Mouse (Mus musculus) heart, embryonic 10.5 days (tissue): ENCODE data around the gene Camkk2. TPM values are rescaled to one million over a fixed set of nuclear protein-coding genes. Genes with fewer than 3 reads are reported as not detected.

Source experiments
- DNase-seq: peaks from one replicate; pipeline ENCODE4 v3.0.0-alpha.2; 2017; ENCODE audit warnings: low spot score
- H3K27ac ChIP-seq: fragments of 300-500 bp; sonication (generic); 2 replicates; pipeline ENCODE4 v1.5.1; 2016; ENCODE audit warnings: mild to moderate bottlenecking
- H3K27me3 ChIP-seq: fragments of 300-500 bp; sonication (generic); 2 replicates; pipeline ENCODE4 v1.6.1; 2016; ENCODE audit warnings: mild to moderate bottlenecking; ENCODE audit not compliant: poor library complexity, insufficient read depth, severe bottlenecking
- H3K36me3 ChIP-seq: fragments of 300-500 bp; sonication (generic); 2 replicates; pipeline ENCODE4 v1.6.1; 2016; ENCODE audit warnings: mild to moderate bottlenecking, moderate library complexity
- H3K4me1 ChIP-seq: fragments of 300-500 bp; sonication (generic); 2 replicates; pipeline ENCODE4 v1.6.1; 2016; ENCODE audit warnings: mild to moderate bottlenecking
- H3K4me3 ChIP-seq: fragments of 300-500 bp; sonication (generic); 2 replicates; pipeline ENCODE4 v1.5.1; 2016; ENCODE audit warnings: mild to moderate bottlenecking, moderate library complexity
- H3K9me3 ChIP-seq: fragments of 300-500 bp; sonication (generic); 2 replicates; pipeline ENCODE4 v1.6.1; 2016; ENCODE audit warnings: mild to moderate bottlenecking, moderate library complexity
- WGBS: fragments of 180-500 bp; shearing (Covaris S2); methylation state at CpG from one replicate; pipeline ENCODE4 v1.1.7; 2016; 5-methylcytosine and 5-hydroxymethylcytosine counted together
- polyA plus RNA-seq: library from polyadenylated mRNA; unstranded; fragments of >200 nt; fragmentation: Nextera tagmentation; extraction: Ambion mirVana; gene quantifications from 2 replicates; pipeline ENCODE4 v1.2.1, GENCODE M21; 2016

The Camkk2 gene
- polyA plus RNA-seq, 1 experiment from 2014 or later: 21.3 TPM

- H3K4me1 ChIP-seq: peaks cover 6% of the 10 kb centered on the region
- H3K4me3 ChIP-seq: no peak overlapping the region
- H3K9me3 ChIP-seq: no peaks in the 10 kb centered on the region
- 86% methylated on average over 6 of the region's 6 CpGs for WGBS
- no peak for DNase-seq
- peaks cover 46% of the 10 kb centered on the region for H3K36me3 ChIP-seq
- no peak overlapping the region for H3K27ac ChIP-seq
- H3K27me3 ChIP-seq: no peaks in the 10 kb centered on the region
Measured at GRCm38 (mm10) chr5:122756144-122756543, 23.1 kb downstream of the Camkk2 start.

- no peak for DNase-seq
- Histone ChIP-seq H3K4me1 (peaks cover under 1% of the 10 kb centered on the region), H3K4me3 (no peak overlapping the region), H3K27ac (no peak overlapping the region), H3K27me3 (no peaks in the 10 kb centered on the region), H3K36me3 (peaks cover 48% of the 10 kb centered on the region), H3K9me3 (no peaks in the 10 kb centered on the region)
- 93% methylated on average over 4 of the region's 4 CpGs for WGBS
Measured at GRCm38 (mm10) chr5:122755620-122756019, 23.6 kb downstream of the Camkk2 start.

GRCm38 (mm10) chr5:122754477-122754876 lies 24.7 kb downstream of the Camkk2 start:
- Histone ChIP-seq H3K4me1 (no peaks in the 10 kb centered on the region), H3K9me3 (no peaks in the 10 kb centered on the region), H3K27me3 (no peaks in the 10 kb centered on the region), H3K36me3 (peaks cover 48% of the 10 kb centered on the region), H3K4me3 (no peak overlapping the region), H3K27ac (no peak overlapping the region)
- no peak for DNase-seq
- 86% methylated on average over 16 of the region's 16 CpGs for WGBS

GRCm38 (mm10) chr5:122747950-122748349 lies 31.3 kb downstream of the Camkk2 start:
- peaks cover 52% of the 10 kb centered on the region for H3K36me3 ChIP-seq
- 70% methylated on average over 7 of the region's 7 CpGs for WGBS

GRCm38 (mm10) chr5:122743880-122744422 lies 35.3 kb downstream of the Camkk2 start:
- Histone ChIP-seq H3K36me3 (peaks cover 68% of the 10 kb centered on the region), H3K9me3 (no peaks in the 10 kb centered on the region), H3K4me3 (no peak overlapping the region), H3K4me1 (no peaks in the 10 kb centered on the region), H3K27me3 (no peaks in the 10 kb centered on the region), H3K27ac (no peak overlapping the region)
- 79% methylated on average over 13 of the region's 13 CpGs for WGBS
- DNase-seq: no peak

More at GRCm38 (mm10) chr5:122747950-122748349, 31.3 kb downstream of the Camkk2 start:
- Histone ChIP-seq H3K27ac (no peak overlapping the region), H3K4me1 (no peaks in the 10 kb centered on the region), H3K9me3 (no peaks in the 10 kb centered on the region), H3K4me3 (no peak overlapping the region), H3K27me3 (no peaks in the 10 kb centered on the region)
- no peak for DNase-seq

- no peak overlapping the region for H3K4me3 ChIP-seq
- H3K9me3 ChIP-seq: no peaks in the 10 kb centered on the region
- 89% methylated on average over 15 of the region's 15 CpGs for WGBS
- no peak overlapping the region; the same call in 1 of the 2 replicates for H3K27ac ChIP-seq
- H3K27me3 ChIP-seq: no peaks in the 10 kb centered on the region
- no peak for DNase-seq
- peaks cover 23% of the 10 kb centered on the region for H3K4me1 ChIP-seq
- H3K36me3 ChIP-seq: peaks cover 26% of the 10 kb centered on the region
Measured at GRCm38 (mm10) chr5:122736761-122737160, 42.4 kb downstream of the Camkk2 start.

- Histone ChIP-seq H3K27me3 (no peaks in the 10 kb centered on the region), H3K4me3 (no peak overlapping the region), H3K4me1 (peaks cover 32% of the 10 kb centered on the region), H3K9me3 (no peaks in the 10 kb centered on the region), H3K27ac (no peak overlapping the region), H3K36me3 (peaks cover 18% of the 10 kb centered on the region)
- DNase-seq: no peak
- WGBS: 90% methylated on average over 7 of the region's 7 CpGs
Measured at GRCm38 (mm10) chr5:122735853-122736252, 43.4 kb downstream of the Camkk2 start.

DNA sequence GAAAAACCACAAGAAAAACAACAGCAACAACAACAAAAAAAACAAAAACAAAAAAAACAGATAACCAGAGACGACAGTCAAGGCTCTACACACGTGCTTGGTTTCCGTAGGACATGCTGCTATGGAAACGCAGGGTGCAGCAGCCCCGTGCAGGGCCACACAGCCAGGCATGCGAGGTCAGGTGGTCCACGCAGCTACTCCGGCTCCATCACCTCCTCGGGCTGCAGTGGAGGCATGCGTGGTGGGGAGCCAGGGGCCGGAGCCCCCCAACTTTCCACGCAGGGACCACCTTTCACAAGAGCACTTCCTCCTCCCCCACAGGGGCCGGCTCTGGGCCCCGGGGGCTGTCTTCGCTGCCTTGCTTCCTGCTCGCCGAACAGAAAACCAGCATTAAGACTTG lies 45.3 kb downstream of the Camkk2 start:
- Histone ChIP-seq H3K9me3 (no peaks in the 10 kb centered on the region), H3K27me3 (no peaks in the 10 kb centered on the region), H3K27ac (peak overlapping the region; percentile 57), H3K4me3 (no peak overlapping the region), H3K36me3 (peaks cover 8% of the 10 kb centered on the region), H3K4me1 (peaks cover 38% of the 10 kb centered on the region)
- WGBS: 55% methylated on average over 17 of the region's 17 CpGs
- DNase-seq: no peak

DNA sequence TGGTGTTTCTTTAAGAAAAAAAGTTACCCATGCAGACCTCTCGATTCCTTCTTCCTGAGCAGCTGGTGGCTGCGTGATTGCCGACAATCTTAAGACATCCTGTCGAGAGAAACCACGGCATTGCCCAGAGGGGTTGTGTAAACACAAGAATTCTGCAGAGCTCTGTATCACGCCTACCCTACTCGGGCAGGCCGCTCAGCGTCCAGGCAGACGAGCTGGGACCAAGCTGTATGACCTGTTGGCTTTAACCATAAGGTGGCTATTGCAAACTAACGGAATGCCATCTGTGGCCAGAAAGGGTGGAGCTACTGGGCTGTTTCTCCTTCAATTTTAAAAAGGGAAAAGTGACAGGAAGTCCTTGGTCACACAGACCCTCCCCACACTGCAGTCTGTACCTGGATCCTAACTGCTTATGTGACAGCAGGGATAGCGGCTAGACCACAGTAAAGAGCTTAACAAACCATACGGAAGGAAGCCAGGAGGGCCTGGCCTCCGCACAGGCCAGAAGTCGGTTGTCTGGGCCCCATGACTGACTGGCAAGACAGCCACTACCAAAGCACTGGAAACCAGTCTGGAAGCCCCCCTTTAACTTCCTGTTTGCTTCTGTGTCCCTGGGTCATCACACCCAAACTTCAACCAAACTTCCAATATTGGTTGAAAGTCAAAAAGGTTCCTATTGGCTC lies 47.1 kb downstream of the Camkk2 start:
- H3K4me3 ChIP-seq: 0 out of 2 replicates have a peak overlapping the region, but pooled peaks have one; percentile 0
- 38% methylated on average over 15 of the region's 15 CpGs for WGBS
- peaks cover 38% of the 10 kb centered on the region for H3K4me1 ChIP-seq
- 0 out of 2 replicates have a peak, but pooled peaks cover under 1% of the 10 kb centered on the region for H3K27me3 ChIP-seq
- no peaks in the 10 kb centered on the region for H3K9me3 ChIP-seq
- DNase-seq: no peak
- peak overlapping the region; percentile 74 for H3K27ac ChIP-seq
- peaks cover 10% of the 10 kb centered on the region for H3K36me3 ChIP-seq

DNA sequence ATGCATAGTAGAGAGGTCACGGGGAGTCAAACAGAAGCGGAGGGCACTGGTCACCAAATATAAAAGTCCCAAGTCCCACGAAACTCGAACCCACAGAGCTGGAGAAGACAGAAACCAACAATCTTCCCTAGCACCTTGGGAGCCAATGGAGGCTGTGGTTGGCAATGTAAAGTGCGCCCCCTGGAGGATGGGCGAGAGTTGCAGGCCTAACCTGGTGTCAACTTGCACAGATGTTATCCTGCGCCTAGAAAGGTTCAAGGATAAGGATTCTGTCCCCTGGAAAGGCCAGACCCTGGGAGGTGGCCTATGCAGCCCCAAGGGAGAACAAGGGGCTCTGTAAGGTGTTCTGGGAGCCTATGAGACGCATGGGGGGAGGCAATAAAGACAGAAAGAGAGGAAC lies 47.9 kb downstream of the Camkk2 start:
- H3K36me3 ChIP-seq: peaks cover 2% of the 10 kb centered on the region
- H3K4me1 ChIP-seq: peaks cover 36% of the 10 kb centered on the region
- no peak overlapping the region for H3K4me3 ChIP-seq
- peak overlapping the region; percentile 74 for H3K27ac ChIP-seq
- H3K27me3 ChIP-seq: 0 out of 2 replicates have a peak, but pooled peaks cover 5% of the 10 kb centered on the region
- WGBS: 67% methylated on average over 8 of the region's 8 CpGs
- DNase-seq: no peak
- no peaks in the 10 kb centered on the region for H3K9me3 ChIP-seq

DNA sequence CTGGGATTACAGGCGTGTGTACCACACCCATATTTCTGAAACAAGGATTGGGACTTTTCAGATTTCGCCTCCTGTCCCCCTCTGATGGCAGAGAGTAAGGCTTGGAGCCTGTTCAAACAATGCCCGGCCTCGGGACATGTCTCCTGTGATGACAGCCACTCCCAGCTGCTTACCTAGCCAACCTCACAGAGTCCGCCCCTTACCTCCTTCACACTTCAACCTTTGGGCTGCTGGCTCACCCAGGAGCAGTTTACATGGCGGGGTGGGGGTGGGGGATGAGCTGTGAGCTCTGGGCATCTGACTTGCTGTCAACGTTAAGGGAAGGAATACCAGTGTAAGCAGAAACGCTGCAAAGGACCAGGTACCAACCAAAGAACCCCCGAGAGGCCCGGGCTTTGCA lies 48.4 kb downstream of the Camkk2 start:
- 0 out of 2 replicates have a peak, but pooled peaks cover 5% of the 10 kb centered on the region for H3K27me3 ChIP-seq
- DNase-seq: no peak
- 69% methylated on average over 10 of the region's 10 CpGs for WGBS
- H3K27ac ChIP-seq: no peak overlapping the region; the same call in 1 of the 2 replicates
- no peaks in the 10 kb centered on the region for H3K9me3 ChIP-seq
- H3K36me3 ChIP-seq: peaks cover 2% of the 10 kb centered on the region; the same call in 1 of the 2 replicates
- no peak overlapping the region for H3K4me3 ChIP-seq
- peaks cover 36% of the 10 kb centered on the region for H3K4me1 ChIP-seq

- peaks cover 4% of the 10 kb centered on the region; the same call in 1 of the 2 replicates for H3K36me3 ChIP-seq
- no peak for DNase-seq
- WGBS: 86% methylated on average over 7 of the region's 7 CpGs
Measured at GRCm38 (mm10) chr5:122727096-122727495, 52.1 kb downstream of the Camkk2 start.

DNA sequence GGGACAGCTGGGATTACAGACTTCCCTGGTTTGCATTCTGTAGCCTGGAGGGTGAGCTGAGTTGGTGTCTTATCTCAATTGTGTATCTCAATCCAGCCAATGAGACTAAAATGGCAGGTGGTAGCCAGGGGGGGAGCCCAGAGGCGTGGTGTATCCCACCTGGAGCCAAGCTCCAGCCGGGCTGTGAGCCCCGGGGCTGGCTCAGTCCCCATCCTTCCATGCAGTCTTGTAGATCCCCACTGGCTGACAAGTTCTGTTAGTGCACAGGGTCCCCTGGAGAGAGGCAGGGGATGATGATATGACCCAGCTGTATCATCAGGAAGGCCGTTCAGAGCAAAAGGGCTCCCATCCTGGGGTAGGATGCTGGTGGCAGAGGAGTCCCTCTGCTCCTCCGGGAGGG lies 52.6 kb downstream of the Camkk2 start:
- WGBS: 73% methylated on average over 5 of the region's 5 CpGs
- Histone ChIP-seq H3K9me3 (no peaks in the 10 kb centered on the region), H3K27me3 (0 out of 2 replicates have a peak, but pooled peaks cover 5% of the 10 kb centered on the region), H3K4me1 (peaks cover 13% of the 10 kb centered on the region), H3K4me3 (no peak overlapping the region), H3K36me3 (peaks cover 4% of the 10 kb centered on the region; the same call in 1 of the 2 replicates), H3K27ac (no peak overlapping the region)
- no peak for DNase-seq

More at GRCm38 (mm10) chr5:122727096-122727495, 52.1 kb downstream of the Camkk2 start:
- Histone ChIP-seq H3K27ac (no peak overlapping the region), H3K27me3 (0 out of 2 replicates have a peak, but pooled peaks cover 5% of the 10 kb centered on the region), H3K4me3 (no peak overlapping the region), H3K9me3 (no peaks in the 10 kb centered on the region), H3K4me1 (peaks cover 18% of the 10 kb centered on the region)
